Mouse (Mus musculus) kidney, embryonic 16.5 days (tissue): Measurements from ENCODE around the gene Rpl22l1. TPM values are rescaled to one million over a fixed set of nuclear protein-coding genes. Genes with fewer than 3 reads are reported as not detected.

Source experiments
- ATAC-seq: fragments of 200-750 bp; cut with Nextera tagmentation; 2 replicates; pipeline ENCODE4 v1.8.0; 2017; ENCODE audit warnings: moderate TSS enrichment; ENCODE audit not compliant: low FRiP score, low TSS enrichment
- H3K27ac ChIP-seq: fragments of 300-500 bp; sonication (generic); 2 replicates; pipeline ENCODE4 v1.5.1; 2014; ENCODE audit warnings: low read length
- H3K27me3 ChIP-seq: fragments of 300-500 bp; sonication (generic); 2 replicates; pipeline ENCODE4 v1.6.1; 2014; ENCODE audit warnings: low read length, control low read depth, mixed read lengths; ENCODE audit not compliant: insufficient read depth
- H3K36me3 ChIP-seq: fragments of 300-500 bp; sonication (generic); 2 replicates; pipeline ENCODE4 v1.6.1; 2014; ENCODE audit warnings: low read length, control low read depth, mixed read lengths; ENCODE audit not compliant: insufficient read depth
- H3K4me1 ChIP-seq: fragments of 300-500 bp; sonication (generic); 2 replicates; pipeline ENCODE4 v1.6.1; 2014; ENCODE audit warnings: low read length, control low read depth, mixed read lengths; ENCODE audit not compliant: insufficient read depth
- H3K4me2 ChIP-seq: fragments of 300-500 bp; sonication (generic); replicated peaks from 2 replicates; pipeline ENCODE4 v1.6.1; 2014; ENCODE audit warnings: low read depth, low read length
- H3K4me3 ChIP-seq: fragments of 300-500 bp; sonication (generic); 2 replicates; pipeline ENCODE4 v1.5.1; 2014; ENCODE audit warnings: mild to moderate bottlenecking, low read length
- H3K9ac ChIP-seq: fragments of 300-500 bp; sonication (generic); replicated peaks from 2 replicates; pipeline ENCODE4 v1.6.1; 2014; ENCODE audit warnings: low read length
- H3K9me3 ChIP-seq: fragments of 300-500 bp; sonication (generic); 2 replicates; pipeline ENCODE4 v1.6.1; 2016; ENCODE audit warnings: low read length, control low read depth
- WGBS: fragments of 180-500 bp; shearing (Covaris S2); extraction: QIAGEN DNeasy Blood & Tissue Kit; methylation state at CpG from one replicate; pipeline ENCODE4 v1.1.7; 2014; 5-methylcytosine and 5-hydroxymethylcytosine counted together
- polyA plus RNA-seq: library from polyadenylated mRNA; unstranded; fragments of >200 nt; fragmentation: Nextera tagmentation; extraction: Ambion mirVana; gene quantifications from 2 replicates; pipeline ENCODE4 v1.2.1, GENCODE M21; 2015

The Rpl22l1 gene
- polyA plus RNA-seq, 1 experiment from 2014 or later: 307 TPM

- peak; percentile 99 for ATAC-seq
- H3K9ac ChIP-seq: peak within 1 kb of the TSS; percentile 84
- peaks cover 3% of the 10 kb centered on the region; the same call in 1 of the 2 replicates for H3K9me3 ChIP-seq
- no peak within 1 kb of the TSS for H3K27ac ChIP-seq
- H3K4me2 ChIP-seq: peak within 1 kb of the TSS; percentile 100
- peak within 1 kb of the TSS; percentile 76 for H3K4me3 ChIP-seq
- H3K27me3 ChIP-seq: no peaks in the 10 kb centered on the region
- 4% methylated on average over 38 of the region's 46 CpGs for WGBS
- no peaks in the 10 kb centered on the region for H3K36me3 ChIP-seq
- peaks cover 4% of the 10 kb centered on the region; the same call in 1 of the 2 replicates for H3K4me1 ChIP-seq
Observed at GRCm38 (mm10) chr3:28780994-28781393, 24.2 kb upstream of the Rpl22l1 start, which contains the start of gene Eif5a2. Gene Eif5a2, plus strand, starts transcription at chr3:28781276.

GRCm38 (mm10) chr3:28781422-28781821, 23.8 kb upstream of the Rpl22l1 start:
- Histone ChIP-seq H3K36me3 (no peaks in the 10 kb centered on the region), H3K9me3 (peaks cover 3% of the 10 kb centered on the region; the same call in 1 of the 2 replicates), H3K4me1 (peaks cover 4% of the 10 kb centered on the region; the same call in 1 of the 2 replicates), H3K9ac (peak overlapping the region; percentile 84), H3K4me2 (peak overlapping the region; percentile 100), H3K27me3 (no peaks in the 10 kb centered on the region), H3K4me3 (peak overlapping the region; percentile 76), H3K27ac (no peak overlapping the region)
- WGBS: under 1% methylated on average over 36 of the region's 41 CpGs
- peak; percentile 86 for ATAC-seq

GRCm38 (mm10) chr3:28781848-28782247, 23.4 kb upstream of the Rpl22l1 start:
- H3K9ac ChIP-seq: peak overlapping the region; percentile 84
- ATAC-seq: no peak
- no peaks in the 10 kb centered on the region for H3K27me3 ChIP-seq
- H3K27ac ChIP-seq: no peak overlapping the region
- peaks cover 3% of the 10 kb centered on the region; the same call in 1 of the 2 replicates for H3K9me3 ChIP-seq
- H3K36me3 ChIP-seq: no peaks in the 10 kb centered on the region
- H3K4me2 ChIP-seq: peak overlapping the region; percentile 100
- H3K4me3 ChIP-seq: peak overlapping the region; percentile 76
- H3K4me1 ChIP-seq: peaks cover 4% of the 10 kb centered on the region; the same call in 1 of the 2 replicates
- 20% methylated on average over 14 of the region's 14 CpGs for WGBS

GRCm38 (mm10) chr3:28784176-28784575, 21.1 kb upstream of the Rpl22l1 start:
- ATAC-seq: no peak

GRCm38 (mm10) chr3:28794835-28795234, 10.4 kb upstream of the Rpl22l1 start:
- Histone ChIP-seq H3K4me1 (no peaks in the 10 kb centered on the region), H3K4me3 (no peak overlapping the region), H3K4me2 (no peak overlapping the region), H3K27ac (no peak overlapping the region), H3K9ac (no peak overlapping the region), H3K36me3 (no peaks in the 10 kb centered on the region), H3K9me3 (no peaks in the 10 kb centered on the region), H3K27me3 (no peaks in the 10 kb centered on the region)
- 85% methylated on average over 7 of the region's 7 CpGs for WGBS
- ATAC-seq: no peak

More at GRCm38 (mm10) chr3:28784176-28784575, 21.1 kb upstream of the Rpl22l1 start:
- Histone ChIP-seq H3K27me3 (no peaks in the 10 kb centered on the region), H3K9ac (no peak overlapping the region), H3K4me2 (no peak overlapping the region), H3K4me3 (no peak overlapping the region), H3K9me3 (no peaks in the 10 kb centered on the region), H3K27ac (no peak overlapping the region), H3K4me1 (peaks cover 4% of the 10 kb centered on the region; the same call in 1 of the 2 replicates), H3K36me3 (no peaks in the 10 kb centered on the region)
- WGBS: 81% methylated on average over 2 of the region's 2 CpGs

- Histone ChIP-seq H3K27me3 (no peaks in the 10 kb centered on the region), H3K4me3 (no peak overlapping the region), H3K9ac (no peak overlapping the region), H3K4me1 (peaks cover 12% of the 10 kb centered on the region), H3K27ac (no peak overlapping the region), H3K4me2 (no peak overlapping the region), H3K36me3 (peaks cover 25% of the 10 kb centered on the region), H3K9me3 (no peaks in the 10 kb centered on the region)
- WGBS: 93% methylated on average over 4 of the region's 4 CpGs
- ATAC-seq: no peak
Observed at GRCm38 (mm10) chr3:28808039-28808643, 2.9 kb downstream of the Rpl22l1 start.

GRCm38 (mm10) chr3:28811441-28811840, 6.2 kb downstream of the Rpl22l1 start:
- 65% methylated on average over 4 of the region's 4 CpGs for WGBS
- Histone ChIP-seq H3K27me3 (no peaks in the 10 kb centered on the region), H3K36me3 (peaks cover 24% of the 10 kb centered on the region), H3K4me1 (peaks cover 4% of the 10 kb centered on the region; the same call in 1 of the 2 replicates), H3K4me3 (no peak overlapping the region), H3K9ac (no peak overlapping the region), H3K9me3 (no peaks in the 10 kb centered on the region), H3K4me2 (no peak overlapping the region), H3K27ac (no peak overlapping the region)
- no peak for ATAC-seq

GRCm38 (mm10) chr3:28814361-28814760, 9.1 kb downstream of the Rpl22l1 start:
- ATAC-seq: no peak
- Histone ChIP-seq H3K9ac (no peak overlapping the region), H3K4me1 (no peaks in the 10 kb centered on the region), H3K4me2 (no peak overlapping the region), H3K36me3 (0 out of 2 replicates have a peak, but pooled peaks cover 4% of the 10 kb centered on the region), H3K27me3 (no peaks in the 10 kb centered on the region), H3K4me3 (no peak overlapping the region), H3K27ac (no peak overlapping the region), H3K9me3 (no peaks in the 10 kb centered on the region)
- WGBS: 9% methylated on average over 4 of the region's 4 CpGs

GRCm38 (mm10) chr3:28816010-28816540, 10.8 kb downstream of the Rpl22l1 start:
- no peak overlapping the region for H3K9ac ChIP-seq
- H3K9me3 ChIP-seq: no peaks in the 10 kb centered on the region
- no peaks in the 10 kb centered on the region for H3K27me3 ChIP-seq
- H3K27ac ChIP-seq: no peak overlapping the region
- ATAC-seq: peak; percentile 68
- no peak overlapping the region for H3K4me2 ChIP-seq
- 67% methylated on average over 4 of the region's 4 CpGs for WGBS
- no peak overlapping the region for H3K4me3 ChIP-seq
- no peaks in the 10 kb centered on the region for H3K4me1 ChIP-seq
- no peaks in the 10 kb centered on the region for H3K36me3 ChIP-seq

GRCm38 (mm10) chr3:28826272-28826671, 21.0 kb downstream of the Rpl22l1 start:
- Histone ChIP-seq H3K27me3 (no peaks in the 10 kb centered on the region), H3K4me1 (no peaks in the 10 kb centered on the region), H3K9me3 (no peaks in the 10 kb centered on the region), H3K9ac (no peak overlapping the region), H3K4me3 (no peak overlapping the region), H3K27ac (no peak overlapping the region), H3K36me3 (no peaks in the 10 kb centered on the region), H3K4me2 (no peak overlapping the region)
- ATAC-seq: no peak
- WGBS: 100% methylated on average over 1 of the region's 1 CpGs
